Mouse (Mus musculus) olfactory bulb, adult 2 months (tissue): Measurements from ENCODE around the gene Parvb. TPM values are rescaled to one million over a fixed set of nuclear protein-coding genes. Genes with fewer than 3 reads are reported as not detected.

ENCODE experiments used
- H3K27ac ChIP-seq: fragments of 200-500 bp; 2 replicates; pipeline ENCODE4 v1.5.1; 2012; ENCODE audit warnings: low read depth, low read length; ENCODE audit not compliant: insufficient read depth
- H3K4me1 ChIP-seq: fragments of 200-500 bp; 2 replicates; pipeline ENCODE4 v1.6.1; 2012; ENCODE audit warnings: low read length; ENCODE audit not compliant: control insufficient read depth, insufficient read depth
- H3K4me3 ChIP-seq: fragments of 200-500 bp; 2 replicates; pipeline ENCODE4 v1.5.1; 2012; ENCODE audit warnings: mild to moderate bottlenecking, low read depth, low read length, moderate library complexity; ENCODE audit not compliant: insufficient read depth
- CTCF ChIP-seq: fragments of 200-500 bp; IDR thresholded peaks from 2 replicates; pipeline ENCODE4 v1.5.1; 2012; ENCODE audit warnings: low read depth, mild to moderate bottlenecking, low read length, moderate library complexity; ENCODE audit not compliant: insufficient read depth
- POLR2A ChIP-seq: fragments of 200-500 bp; IDR thresholded peaks from 2 replicates; pipeline ENCODE4 v1.6.1; 2012; ENCODE audit warnings: mild to moderate bottlenecking, low read depth, low read length, moderate library complexity; ENCODE audit not compliant: insufficient read depth
- WGBS: fragments of 180-500 bp; shearing (Covaris S2); methylation state at CpG from one replicate; pipeline ENCODE4 v1.1.7; 2018; 5-methylcytosine and 5-hydroxymethylcytosine counted together
- polyA plus RNA-seq: library from polyadenylated mRNA; stranded (reverse); fragments of >200 nt; gene quantifications from 2 replicates; pipeline ENCODE4 v1.2.4, GENCODE M21; 2012; ENCODE audit warnings: low replicate concordance; ENCODE audit not compliant: missing spikeins, insufficient read depth, insufficient read length

Parvb gene
- polyA plus RNA-seq, 1 experiment: not detected

DNA sequence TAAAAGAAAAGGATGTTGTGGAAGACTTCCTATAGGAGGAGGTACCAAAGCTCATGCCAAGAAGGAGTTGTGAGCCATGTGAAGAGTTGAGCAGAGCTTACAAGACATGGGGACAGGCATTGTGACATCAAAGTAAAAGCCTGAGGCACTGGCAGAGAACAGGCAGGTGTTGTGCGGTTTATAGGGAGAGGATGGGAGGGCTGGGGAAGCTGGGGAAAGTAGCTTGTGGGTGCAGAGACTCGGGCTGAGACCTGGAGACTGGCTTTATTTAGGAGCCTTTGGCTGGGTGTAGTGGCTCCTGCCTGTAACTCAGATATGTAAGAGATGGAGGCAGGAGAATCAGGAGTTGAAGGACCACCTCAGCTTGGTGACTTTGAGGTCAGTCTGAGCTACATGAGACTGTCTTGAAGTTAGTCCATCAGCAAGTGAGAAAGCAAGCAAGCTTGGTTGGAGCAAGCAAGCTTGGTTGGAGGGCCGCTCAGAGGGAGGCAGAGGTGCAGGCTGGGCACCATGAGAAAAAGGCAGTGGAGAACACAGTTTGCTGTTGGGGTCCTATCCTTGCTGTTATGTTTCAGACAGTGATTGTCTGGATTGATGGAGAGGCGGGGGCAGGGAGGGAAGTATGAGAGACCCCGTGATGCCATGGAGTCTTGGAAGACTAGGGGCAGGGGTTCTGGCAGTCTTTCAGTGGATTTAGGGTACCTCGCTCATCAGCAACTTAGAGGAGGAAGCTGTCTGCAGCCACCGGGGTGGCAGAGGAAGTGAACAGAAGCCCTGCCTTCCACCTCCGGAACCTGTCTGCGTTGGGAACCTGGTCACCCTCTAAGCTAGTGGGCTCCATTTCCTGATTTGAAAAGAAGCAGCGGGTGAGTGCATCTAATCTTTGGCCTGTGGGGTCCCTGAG is 92.4 kb downstream of the Parvb start, which contains the start of gene Parvg:
TSS of gene Parvg (plus strand) at position 61 of the 904 bp plus-strand sequence.
- H3K27ac ChIP-seq: no peak within 1 kb of the TSS
- 0 out of 2 replicates have a peak, but pooled peaks cover 3% of the 10 kb centered on the region for H3K4me1 ChIP-seq
- WGBS: 87% methylated on average over 10 of the region's 10 CpGs
- TF ChIP-seq POLR2A (no peak), CTCF (no peak)
- no peak within 1 kb of the TSS for H3K4me3 ChIP-seq

DNA sequence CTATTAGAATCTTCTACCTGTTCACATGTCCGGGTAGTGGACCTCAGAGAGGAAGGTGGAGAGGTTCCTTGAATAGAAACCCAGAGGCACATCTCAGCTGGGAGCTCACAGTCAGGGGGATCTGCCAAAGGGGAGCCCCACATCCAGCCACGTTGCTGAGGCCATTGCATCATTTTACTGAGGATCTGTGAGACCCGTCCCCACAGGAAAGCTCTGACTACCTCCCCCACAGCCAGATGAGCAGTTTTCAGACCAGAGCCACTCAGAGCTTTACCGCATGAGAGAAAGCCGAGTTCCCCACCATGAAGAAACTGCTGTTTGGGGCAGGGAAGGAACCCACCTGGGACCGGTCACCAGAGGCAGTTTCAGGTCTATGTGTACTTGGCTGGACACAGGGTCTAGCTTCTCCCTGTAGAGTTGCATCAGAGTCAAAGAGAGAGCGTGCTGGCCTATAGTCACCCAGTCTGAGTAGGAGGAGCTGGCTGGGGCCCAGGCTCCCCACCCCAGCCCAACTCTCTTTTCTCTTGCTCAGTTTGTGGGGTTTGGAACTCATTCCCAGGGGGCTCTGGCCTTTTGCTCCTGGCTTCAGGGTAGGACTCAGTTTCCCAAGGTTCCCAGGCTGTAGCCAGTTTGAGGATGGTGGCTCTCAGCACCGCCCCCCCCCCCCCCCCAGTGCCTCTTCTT is 93.2 kb downstream of the Parvb start:
- H3K27ac ChIP-seq: no peak overlapping the region
- WGBS: 79% methylated on average over 8 of the region's 8 CpGs

DNA sequence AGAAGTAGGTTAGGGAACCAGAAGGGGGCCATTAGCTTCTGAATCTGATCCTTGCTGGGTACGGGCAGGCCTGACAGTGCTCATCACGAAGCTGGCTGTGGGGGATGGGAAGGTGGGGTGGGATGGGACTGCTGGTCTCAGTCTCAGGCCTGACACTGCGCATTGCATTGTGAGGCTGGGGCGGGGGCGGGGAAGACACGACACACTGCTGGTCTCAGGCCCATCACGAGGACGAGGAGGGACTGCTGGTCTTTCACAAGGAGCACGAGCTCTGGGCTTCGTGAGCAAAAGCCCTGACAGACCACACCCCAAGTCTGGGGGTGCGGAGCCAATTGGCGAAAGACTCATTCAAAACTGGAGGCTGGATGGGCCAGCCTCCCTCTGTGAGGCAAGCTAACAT is 93.9 kb downstream of the Parvb start:
- H3K27ac ChIP-seq: no peak overlapping the region
- TF ChIP-seq POLR2A: no peak
- TF ChIP-seq CTCF: no peak
- H3K4me1 ChIP-seq: no peaks in the 10 kb centered on the region
- WGBS: 77% methylated on average over 12 of the region's 12 CpGs
- H3K4me3 ChIP-seq: no peak overlapping the region

More for the DNA sequence above, 93.2 kb downstream of the Parvb start:
- H3K4me1 ChIP-seq: 0 out of 2 replicates have a peak, but pooled peaks cover under 1% of the 10 kb centered on the region
- H3K4me3 ChIP-seq: no peak overlapping the region
- TF ChIP-seq CTCF (no peak), POLR2A (no peak)

DNA sequence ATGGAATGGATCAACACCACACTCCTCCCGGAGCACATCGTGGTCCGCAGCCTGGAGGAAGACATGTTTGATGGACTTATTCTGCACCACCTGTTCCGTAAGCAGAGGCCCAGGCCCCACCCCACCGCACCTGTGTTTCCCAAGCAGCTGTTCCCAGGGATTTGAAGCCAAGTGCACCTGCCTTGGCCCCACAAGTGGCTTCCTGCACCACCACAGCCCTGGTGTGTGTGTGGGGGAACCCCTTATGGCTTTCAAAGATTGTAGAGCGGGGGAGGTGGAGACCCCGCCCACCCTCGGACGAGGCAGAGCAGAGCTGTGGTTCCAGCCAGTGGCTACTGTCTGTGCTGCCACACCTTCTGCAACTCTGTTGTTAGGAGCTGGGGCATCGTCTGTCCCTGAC is 97.0 kb downstream of the Parvb start:
- H3K27ac ChIP-seq: no peak overlapping the region
- H3K4me3 ChIP-seq: no peak overlapping the region
- H3K4me1 ChIP-seq: no peaks in the 10 kb centered on the region
- TF ChIP-seq POLR2A: no peak
- WGBS: 89% methylated on average over 10 of the region's 10 CpGs

DNA sequence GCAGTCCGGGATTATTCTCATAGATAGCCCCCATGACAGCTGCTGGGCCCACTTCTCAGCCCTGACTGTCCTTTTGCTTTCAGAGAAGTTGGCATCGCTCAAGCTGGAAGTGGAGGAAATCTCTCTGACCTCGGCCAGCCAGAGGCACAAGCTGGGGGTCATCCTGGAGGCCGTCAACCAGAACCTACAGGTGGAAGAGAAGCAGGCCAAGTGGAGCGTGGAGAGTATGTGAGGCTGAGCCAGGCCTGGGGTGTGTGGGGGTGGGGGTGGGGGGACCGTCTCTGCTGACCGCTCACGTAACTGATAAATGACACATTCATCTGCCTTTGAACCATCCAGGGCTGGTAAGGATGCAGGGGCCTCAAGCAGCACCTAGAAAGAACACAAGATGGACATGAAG is 98.1 kb downstream of the Parvb start:
- WGBS: 97% methylated on average over 8 of the region's 8 CpGs
- Histone ChIP-seq H3K4me3 (no peak overlapping the region), H3K4me1 (no peaks in the 10 kb centered on the region), H3K27ac (no peak overlapping the region)
- no peak for TF ChIP-seq CTCF
- TF ChIP-seq POLR2A: no peak

DNA sequence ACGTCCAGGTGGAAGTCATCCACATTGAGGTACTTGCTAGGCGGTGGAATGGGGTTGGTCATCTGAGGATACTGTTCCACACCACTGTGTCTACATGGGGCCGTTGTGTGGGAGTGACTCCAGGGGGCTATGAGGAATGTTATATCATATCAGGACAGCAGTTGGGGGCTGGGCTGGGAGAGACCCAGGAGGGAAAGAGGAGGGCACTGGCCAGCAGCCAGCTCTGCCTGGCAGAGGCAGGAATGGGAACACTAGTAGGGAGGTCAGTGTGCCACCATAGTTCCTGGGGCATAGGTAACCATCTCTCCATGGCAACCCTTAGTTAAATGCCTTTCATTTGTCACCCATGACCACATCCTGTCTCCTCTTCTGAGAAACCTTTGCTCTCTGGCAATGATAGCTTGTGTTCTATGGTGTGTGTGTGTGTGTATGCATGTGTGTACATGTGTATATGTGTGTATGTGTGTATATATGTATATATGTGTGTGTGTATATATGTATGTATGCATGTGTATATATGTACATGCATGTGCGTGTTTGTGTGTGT is 99.3 kb downstream of the Parvb start:
- TF ChIP-seq POLR2A (no peak), CTCF (no peak)
- Histone ChIP-seq H3K4me3 (no peak overlapping the region), H3K4me1 (no peaks in the 10 kb centered on the region), H3K27ac (no peak overlapping the region)
- 96% methylated on average over 4 of the region's 4 CpGs for WGBS

DNA sequence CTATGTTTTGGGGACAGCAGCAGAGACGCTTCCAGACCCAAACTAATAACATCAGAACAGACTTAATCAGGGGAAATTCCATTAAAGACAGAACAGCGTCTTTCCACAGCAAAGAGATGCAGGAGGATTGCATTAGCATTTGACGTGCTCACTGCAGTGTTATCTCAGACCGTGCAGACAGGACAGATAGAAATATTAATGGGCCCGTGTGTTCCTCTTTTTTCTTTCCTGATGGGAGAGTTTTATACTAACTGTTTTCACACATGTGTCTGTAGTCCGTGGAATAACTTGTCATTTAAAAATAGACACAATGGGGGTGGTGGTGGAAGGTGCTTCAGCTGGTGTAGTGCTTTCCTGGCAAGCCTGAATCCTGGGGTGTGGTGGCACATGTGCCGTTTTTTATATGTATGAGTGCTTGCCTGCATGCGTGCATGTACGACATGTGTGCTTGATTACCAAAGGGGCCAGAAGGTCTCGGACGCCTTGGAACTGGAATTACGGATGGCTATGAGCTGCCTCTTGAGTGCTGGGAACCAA is 104.5 kb downstream of the Parvb start:
- 78% methylated on average over 12 of the region's 12 CpGs for WGBS
- Histone ChIP-seq H3K4me1 (no peaks in the 10 kb centered on the region), H3K4me3 (no peak overlapping the region), H3K27ac (no peak overlapping the region)
- TF ChIP-seq POLR2A: no peak
- TF ChIP-seq CTCF: no peak

DNA sequence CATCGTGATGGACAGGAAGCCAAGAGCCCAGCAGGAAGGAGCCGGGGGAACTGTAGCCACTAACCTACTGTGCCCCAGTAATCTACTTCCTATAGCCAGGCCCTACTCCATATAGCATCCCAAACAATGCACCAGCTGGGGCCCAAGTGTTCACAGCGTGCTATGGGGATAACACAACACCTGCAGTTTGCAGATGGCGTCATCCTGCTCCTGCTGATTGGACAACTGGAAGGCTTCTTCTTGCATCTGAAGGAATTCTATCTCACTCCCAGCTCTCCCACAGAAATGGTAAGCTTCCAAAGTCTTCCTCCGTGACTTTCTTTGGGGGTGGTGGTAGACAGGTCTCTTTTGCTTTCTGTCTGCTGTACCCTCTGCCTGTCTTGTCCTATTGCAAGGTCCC is 105.8 kb downstream of the Parvb start:
- H3K4me1 ChIP-seq: no peaks in the 10 kb centered on the region

More for the DNA sequence above, 105.8 kb downstream of the Parvb start:
- TF ChIP-seq CTCF: no peak
- TF ChIP-seq POLR2A: no peak
- WGBS: 88% methylated on average over 5 of the region's 5 CpGs
- Histone ChIP-seq H3K27ac (no peak overlapping the region), H3K4me3 (no peak overlapping the region)
